Mouse (Mus musculus): ENCODE data around the gene Lgr5. TPM values are rescaled to one million over a fixed set of nuclear protein-coding genes. Genes with fewer than 3 reads are reported as not detected.

Lgr5 gene
- polyA plus RNA-seq (2012; rRNA removed), result 0.95 and 4.5 TPM in 2 replicates

GRCm38 (mm10) chr10:115587301-115587969 lies at the start of gene Lgr5:
TSS of gene Lgr5 (minus strand) at chr10:115587780.
- DNase-seq (ENCODE audit: low read depth), result no peak

GRCm38 (mm10) chr10:115626678-115627077 lies 39.1 kb upstream of the Lgr5 start:
- DNase-seq (ENCODE audit: low read depth), result no peak

- DNase-seq (ENCODE audit: low read depth), result no peak
Measured at GRCm38 (mm10) chr10:115624957-115625356, 37.4 kb upstream of the Lgr5 start.

- DNase-seq (ENCODE audit: low read depth), result no peak
Measured at GRCm38 (mm10) chr10:115623956-115624671, 36.5 kb upstream of the Lgr5 start.

GRCm38 (mm10) chr10:115623481-115623880 lies 35.9 kb upstream of the Lgr5 start:
- no peak for DNase-seq (ENCODE audit: low read depth)

- no peak for DNase-seq (ENCODE audit: low read depth)
Measured at GRCm38 (mm10) chr10:115618288-115618856, 30.8 kb upstream of the Lgr5 start.

GRCm38 (mm10) chr10:115617456-115618287 lies 30.1 kb upstream of the Lgr5 start:
- DNase-seq (ENCODE audit: low read depth), result no peak

- DNase-seq (ENCODE audit: low read depth), result no peak
Measured at GRCm38 (mm10) chr10:115595748-115596147, 8.2 kb upstream of the Lgr5 start.

GRCm38 (mm10) chr10:115593651-115594050 lies 6.1 kb upstream of the Lgr5 start:
- no peak for DNase-seq (ENCODE audit: low read depth)

GRCm38 (mm10) chr10:115593221-115593620 lies 5.6 kb upstream of the Lgr5 start:
- DNase-seq (ENCODE audit: low read depth), result no peak

- DNase-seq (ENCODE audit: low read depth), result no peak
Measured at GRCm38 (mm10) chr10:115587979-115588378, 399 bp upstream of the Lgr5 start.

- DNase-seq (ENCODE audit: low read depth), result no peak
Measured at GRCm38 (mm10) chr10:115586246-115587231, 1.0 kb downstream of the Lgr5 start.

GRCm38 (mm10) chr10:115585491-115586245 lies 1.9 kb downstream of the Lgr5 start:
- DNase-seq (ENCODE audit: low read depth), result no peak

- no peak for DNase-seq (ENCODE audit: low read depth)
Measured at GRCm38 (mm10) chr10:115584656-115585055, 2.9 kb downstream of the Lgr5 start.

- DNase-seq (ENCODE audit: low read depth), result no peak
Measured at GRCm38 (mm10) chr10:115583071-115583470, 4.5 kb downstream of the Lgr5 start.

- no peak for DNase-seq (ENCODE audit: low read depth)
Measured at GRCm38 (mm10) chr10:115581971-115582370, 5.6 kb downstream of the Lgr5 start.

- peak; percentile 31 for DNase-seq (ENCODE audit: low read depth)
Measured at GRCm38 (mm10) chr10:115579494-115579893, 8.1 kb downstream of the Lgr5 start.

- DNase-seq (ENCODE audit: low read depth), result no peak
Measured at GRCm38 (mm10) chr10:115579076-115579475, 8.5 kb downstream of the Lgr5 start.

GRCm38 (mm10) chr10:115571734-115572440 lies 15.7 kb downstream of the Lgr5 start:
- DNase-seq (ENCODE audit: low read depth), result no peak

All from gonadal fat pad, adult 2 months (tissue).